Mouse (Mus musculus): ENCODE measurements around the gene Abhd13. TPM values are rescaled to one million over a fixed set of nuclear protein-coding genes. Genes with fewer than 3 reads are reported as not detected.

Gene Abhd13
- polyA plus RNA-seq (2012; rRNA removed; ENCODE audit: low replicate concordance), result 1.9 and 2.0 TPM in 2 replicates

GRCm38 (mm10) chr8:9977573-9978314 lies at the start of gene Abhd13, which contains the start of gene Lig4:
Gene Abhd13, plus strand, starts transcription at chr8:9977707.
Gene Lig4, minus strand, starts transcription at chr8:9977686.

GRCm38 (mm10) chr8:10006156-10006985 lies 28.9 kb downstream of the Abhd13 start, which contains the start of gene Tnfsf13b:
Gene Tnfsf13b, plus strand, starts transcription at chr8:10006467.

Other genes starting within 250 kb of the Abhd13 start
- 0.11 and 0.62 TPM in 2 replicates for gene Fam155a, start 206.5 kb upstream of the Abhd13 start, polyA plus RNA-seq (2012; rRNA removed; ENCODE audit: low replicate concordance)
- gene Gm10217, start 113.5 kb upstream of the Abhd13 start, polyA plus RNA-seq (2012; rRNA removed; ENCODE audit: low replicate concordance), result not detected in 2 replicates
- 0.51 and 0.97 TPM in 2 replicates for gene Lig4, start within 50 bp of the Abhd13 start, polyA plus RNA-seq (2012; rRNA removed; ENCODE audit: low replicate concordance)
- gene Tnfsf13b, start 28.8 kb downstream of the Abhd13 start, polyA plus RNA-seq (2012; rRNA removed; ENCODE audit: low replicate concordance), result 10.0 and 10.9 TPM in 2 replicates
- 0.04 and 0.58 TPM in 2 replicates for gene Myo16, start 176.2 kb downstream of the Abhd13 start, polyA plus RNA-seq (2012; rRNA removed; ENCODE audit: low replicate concordance)